Mouse (Mus musculus) embryo, embryonic 10.5 days (tissue): ENCODE measurements at regions not wholly inside any gene's neighbourhood (a gene's known extent, or its start where the extent isn't known, plus 50 kb on each side); places are given as distances from the start of the nearest gene placed in this dataset.
A peak's percentile ranks its signal among the peaks of the same experiment; 100 is the strongest.

Experiments used
- DNase-seq: peaks from one replicate; pipeline ENCODE4 v3.0.0-alpha.2; 2015; ENCODE audit warnings: low spot score

DNA sequence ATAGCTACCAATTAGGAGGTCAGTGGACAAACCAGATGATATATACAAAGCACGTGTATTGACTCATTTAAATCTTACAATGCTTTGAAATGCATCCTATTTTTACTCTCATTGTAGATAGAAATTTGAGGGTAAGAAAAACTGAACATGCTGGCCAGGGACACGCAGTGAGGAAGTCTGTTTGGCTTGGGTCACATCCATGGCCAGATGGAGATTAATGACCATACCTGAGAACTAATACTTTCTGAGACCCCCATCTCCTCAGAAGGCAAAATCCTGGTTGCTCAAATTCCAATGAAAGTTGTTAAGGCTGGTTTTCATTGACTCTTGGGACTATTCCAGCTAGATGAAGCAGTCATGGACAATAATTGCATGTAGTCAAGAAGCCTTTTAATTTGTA lies 850.3 kb downstream of the Gsdmc2 start:
- DNase-seq = no peak

DNA sequence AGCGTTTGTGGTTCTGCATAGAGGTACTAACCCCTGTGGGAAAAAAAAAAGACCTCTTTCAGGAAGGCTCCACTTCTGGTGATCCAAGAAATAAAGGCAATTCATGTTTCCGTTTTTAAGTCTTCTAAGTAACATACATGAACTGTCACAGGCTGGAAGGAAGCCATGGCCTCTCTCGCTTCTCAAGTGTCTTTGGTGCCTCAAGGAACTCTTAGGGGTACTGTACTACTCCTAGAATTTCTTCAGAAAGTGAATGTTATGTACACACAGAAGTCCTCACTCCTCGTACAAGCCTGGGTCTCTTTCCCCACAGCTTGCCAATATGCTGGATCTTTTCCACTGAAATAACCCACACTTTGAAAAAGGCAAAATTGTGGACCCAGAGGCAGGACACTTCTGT lies 858.1 kb downstream of the Gsdmc2 start:
- DNase-seq = no peak

DNA sequence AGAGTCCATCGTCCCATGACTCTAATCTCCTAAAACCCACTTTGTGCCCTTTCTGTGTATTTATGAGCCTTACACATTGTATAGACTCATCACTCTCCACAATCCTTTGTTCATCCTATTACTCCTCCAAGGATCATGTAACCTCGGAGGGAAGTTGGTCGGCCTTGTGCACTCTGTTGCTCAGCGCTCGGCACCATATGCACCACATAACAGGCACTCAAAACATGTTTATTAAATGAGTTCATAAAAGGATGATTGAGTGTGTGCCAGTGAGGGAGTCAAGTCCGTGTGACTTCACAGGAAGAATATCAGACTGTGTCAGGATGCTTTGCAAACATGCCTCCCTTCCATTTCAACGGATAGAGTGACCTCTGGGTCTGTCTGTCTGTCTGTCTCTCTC lies 858.8 kb downstream of the Gsdmc2 start:
- DNase-seq = no peak

DNA sequence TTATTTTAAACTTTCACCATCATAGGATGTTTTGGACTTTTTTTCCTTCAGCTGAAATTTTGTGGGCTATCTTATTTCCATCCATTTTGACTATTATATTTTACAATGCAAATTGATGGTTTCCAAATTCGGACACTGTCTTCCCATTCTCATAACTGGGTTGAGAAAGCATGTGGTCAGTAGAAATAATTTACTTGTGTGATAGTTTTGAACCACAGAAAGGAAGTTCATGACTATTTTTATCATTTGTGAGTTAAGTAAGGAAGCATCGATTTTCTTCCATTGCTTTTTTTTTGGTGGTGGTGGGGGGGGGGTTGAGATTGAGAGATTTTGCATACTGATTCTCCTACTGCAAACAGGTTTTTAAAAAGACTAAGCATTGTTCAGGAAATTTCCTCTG lies 874.4 kb downstream of the Gsdmc2 start:
- no peak for DNase-seq

DNA sequence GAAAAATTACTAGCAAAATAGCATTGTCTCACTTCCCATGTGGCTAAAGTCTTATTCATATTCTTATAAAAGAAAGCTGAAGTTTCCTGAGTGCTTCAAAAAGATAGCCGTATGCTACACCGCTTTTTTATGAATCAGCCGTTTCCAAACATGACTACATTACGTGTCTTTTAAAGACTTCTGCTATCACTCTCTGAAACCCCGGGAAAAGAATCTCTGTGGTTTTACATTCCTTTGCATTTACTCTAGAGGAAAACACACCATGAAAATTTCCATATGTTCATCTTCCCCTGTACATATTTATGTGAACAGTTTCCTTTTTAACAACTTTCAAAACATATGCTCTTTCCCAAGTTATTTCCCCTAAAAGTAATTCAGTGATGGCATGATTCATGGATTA lies 882.3 kb downstream of the Gsdmc2 start:
- no peak for DNase-seq

DNA sequence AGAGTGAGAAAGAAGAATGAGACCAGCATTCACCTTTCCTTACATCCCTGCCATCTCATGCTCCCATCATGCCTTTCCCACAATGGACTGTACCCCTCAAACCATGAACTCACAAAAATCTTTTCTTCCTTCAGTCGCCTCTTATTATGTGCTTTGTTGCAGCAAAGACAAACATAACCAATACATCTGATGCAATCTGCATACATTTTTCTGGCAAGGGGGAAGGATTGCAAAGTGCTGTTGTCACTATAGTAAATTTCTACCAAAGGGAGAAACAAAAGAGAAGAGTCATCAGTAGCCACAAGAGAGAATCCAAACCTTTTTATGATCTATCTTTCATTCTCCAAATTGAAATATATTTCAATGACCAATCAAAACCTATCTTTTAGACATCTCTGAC lies 884.4 kb downstream of the Gsdmc2 start:
- DNase-seq = no peak

DNA sequence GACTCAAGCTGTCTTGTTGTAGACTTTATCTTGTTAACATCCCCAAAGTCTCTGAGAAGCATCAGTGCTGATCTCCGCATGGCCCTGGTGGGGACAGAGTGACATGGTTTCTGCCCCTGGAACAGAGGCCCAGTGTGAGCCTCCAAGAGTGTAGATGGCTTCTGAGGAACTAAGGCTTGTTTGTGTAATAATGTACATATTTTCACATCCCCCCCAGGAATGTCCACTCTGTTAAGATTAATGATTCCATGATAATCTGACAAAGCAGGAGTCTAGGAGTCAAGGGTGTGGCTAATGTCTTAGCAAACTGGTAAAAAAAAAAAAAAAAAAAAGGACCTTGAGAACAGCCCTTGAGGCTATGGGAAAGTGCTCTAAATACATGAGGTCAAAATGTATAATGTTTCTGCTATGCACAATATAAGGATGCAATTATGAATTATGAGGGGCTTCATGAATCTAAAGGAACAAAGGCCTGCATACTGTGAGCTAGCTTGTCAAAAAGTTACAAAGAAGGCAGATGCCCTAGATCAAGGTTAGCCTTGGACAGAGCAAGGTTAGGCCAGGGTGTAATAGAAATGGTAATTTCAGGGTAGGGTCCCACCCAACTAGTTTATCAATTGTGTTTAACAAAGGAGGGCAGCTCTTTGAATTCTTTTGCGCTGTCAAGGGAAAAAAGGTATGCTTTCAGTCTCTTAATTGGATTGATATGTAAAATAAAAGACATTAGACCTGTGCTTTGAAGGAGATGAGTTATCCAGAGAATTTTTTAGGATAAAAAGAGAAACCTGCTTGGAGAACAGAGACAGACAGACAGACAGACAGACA lies 886.3 kb downstream of the Gsdmc2 start:
- no peak for DNase-seq

DNA sequence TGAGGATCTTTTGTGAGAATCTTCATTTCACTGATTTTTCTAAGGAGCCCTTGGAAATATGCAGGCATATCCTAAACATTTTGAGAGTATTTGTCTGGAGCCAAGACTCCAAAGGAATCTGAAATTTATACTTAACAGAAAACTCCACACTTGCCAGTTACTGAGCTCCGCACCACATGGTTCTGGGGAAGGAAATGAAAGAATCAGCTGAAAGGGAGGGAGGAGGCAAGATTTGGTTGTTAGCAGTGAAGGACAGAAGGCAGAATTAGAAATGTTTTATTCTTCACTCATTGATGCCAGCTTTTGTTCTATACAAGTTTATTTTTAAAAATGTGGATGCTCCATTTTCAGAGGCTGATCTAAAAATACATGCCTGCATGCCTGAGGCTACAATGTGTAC lies 890.1 kb downstream of the Gsdmc2 start:
- DNase-seq = no peak

DNA sequence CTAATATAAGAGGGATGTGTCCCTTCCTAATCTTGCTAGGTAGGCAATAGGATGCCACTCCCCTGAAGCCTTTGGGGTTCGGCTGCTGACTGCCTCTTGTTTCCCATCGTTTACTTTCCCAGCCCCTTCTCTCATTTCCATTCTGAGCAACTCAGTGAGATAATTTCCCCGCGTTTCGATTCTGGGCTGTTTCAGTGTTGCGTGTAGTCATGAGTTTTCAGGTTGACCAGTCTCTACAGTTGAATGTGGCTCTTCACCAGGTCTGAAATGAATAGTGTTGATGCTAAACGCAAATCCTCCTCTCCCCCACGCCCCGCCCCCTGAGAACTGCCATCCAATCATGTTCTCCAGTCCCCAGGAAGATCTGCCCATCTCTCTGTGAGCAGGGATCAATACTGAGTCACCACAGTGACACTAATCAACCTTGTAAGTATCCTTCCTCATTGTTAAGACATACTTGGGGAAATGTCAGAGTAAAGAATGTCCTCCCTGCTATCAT lies 890.6 kb downstream of the Gsdmc2 start:
- DNase-seq = no peak

DNA sequence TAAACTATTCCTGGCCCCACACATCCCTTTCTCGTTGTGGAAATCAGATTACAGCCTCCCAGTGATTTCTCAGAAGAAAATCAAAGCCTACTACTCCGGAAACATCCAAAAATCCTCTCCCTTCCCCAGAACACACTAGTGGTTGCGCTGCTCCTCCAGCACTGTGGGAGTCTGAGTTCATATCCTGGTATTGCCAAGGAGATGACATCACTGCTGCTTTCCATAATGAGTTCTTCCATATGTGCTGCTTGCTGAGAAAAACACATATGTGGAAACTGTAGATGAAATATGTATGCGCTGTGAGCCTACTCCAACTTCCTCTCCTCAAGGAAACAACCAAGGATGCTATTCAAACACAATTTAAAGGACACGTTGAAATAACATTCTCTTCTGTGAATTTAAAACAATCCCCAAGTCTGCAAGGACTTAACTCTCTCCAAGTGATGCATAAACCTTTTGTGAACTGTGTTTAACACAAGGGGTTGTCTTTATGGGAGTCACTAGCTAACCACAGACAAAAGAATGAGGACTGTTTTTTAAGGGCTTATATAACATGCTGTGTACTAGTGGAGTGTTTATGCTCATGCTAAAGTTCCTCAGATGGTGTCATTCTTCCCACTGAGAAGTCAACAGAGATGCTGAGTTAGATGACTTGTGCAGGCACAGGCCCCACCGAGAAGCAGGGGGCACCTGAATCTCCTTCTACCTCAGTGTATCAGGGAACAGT lies 891.6 kb downstream of the Gsdmc2 start:
- peak; percentile 7 for DNase-seq

DNA sequence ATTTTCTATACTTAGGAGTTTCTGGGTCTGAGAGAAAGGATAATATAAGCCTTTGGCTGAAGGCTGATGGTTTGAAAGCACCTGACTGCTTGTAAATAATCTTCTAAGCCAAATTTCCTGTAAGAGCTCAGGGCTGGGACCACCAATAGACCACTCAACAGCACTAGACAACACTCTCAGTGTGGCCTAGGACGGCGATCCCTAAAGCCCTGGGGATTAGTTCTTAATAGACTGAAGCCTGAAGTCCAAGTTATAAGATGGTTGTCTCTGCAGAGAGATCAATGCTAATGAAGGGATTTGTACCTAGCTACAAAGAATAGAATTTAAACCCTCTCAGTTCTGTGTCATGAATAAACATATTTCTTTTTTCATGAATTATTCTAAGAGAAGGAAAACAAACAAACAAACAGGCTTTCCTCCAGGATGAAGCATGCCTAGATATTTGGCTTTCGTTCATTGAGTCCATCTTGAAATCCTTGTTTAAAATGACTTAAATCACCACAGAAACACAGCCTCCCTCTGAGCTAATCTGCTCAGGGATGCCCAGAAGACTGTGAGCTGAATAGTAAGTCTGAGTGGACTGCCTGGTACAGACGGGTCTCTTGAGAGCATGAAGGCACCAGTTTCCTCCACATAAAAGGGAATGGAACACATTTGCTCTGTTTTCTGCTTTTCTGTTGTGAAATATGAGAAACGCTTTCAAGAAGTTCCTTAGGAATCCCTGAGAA lies 892.3 kb downstream of the Gsdmc2 start:
- no peak for DNase-seq

DNA sequence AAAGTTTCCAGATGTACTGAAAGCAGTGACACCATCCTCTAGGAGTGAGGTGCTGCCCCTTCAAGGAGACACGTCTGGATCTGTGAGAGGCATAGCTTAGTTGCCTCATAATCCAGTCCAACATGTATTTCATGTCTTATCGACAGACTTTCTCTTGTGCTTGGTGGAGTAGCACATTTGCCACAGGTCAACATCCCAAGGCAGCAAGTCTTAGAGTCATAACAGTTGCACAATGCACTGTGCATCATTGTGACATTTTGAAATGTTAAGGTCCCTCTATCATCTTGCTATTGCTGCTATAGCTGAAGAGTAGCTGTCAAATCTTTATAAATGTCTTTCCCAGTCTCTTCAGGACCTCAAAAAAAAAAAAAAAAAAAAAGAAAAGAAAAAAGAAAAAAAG lies 905.6 kb downstream of the Gsdmc2 start:
- DNase-seq = no peak

DNA sequence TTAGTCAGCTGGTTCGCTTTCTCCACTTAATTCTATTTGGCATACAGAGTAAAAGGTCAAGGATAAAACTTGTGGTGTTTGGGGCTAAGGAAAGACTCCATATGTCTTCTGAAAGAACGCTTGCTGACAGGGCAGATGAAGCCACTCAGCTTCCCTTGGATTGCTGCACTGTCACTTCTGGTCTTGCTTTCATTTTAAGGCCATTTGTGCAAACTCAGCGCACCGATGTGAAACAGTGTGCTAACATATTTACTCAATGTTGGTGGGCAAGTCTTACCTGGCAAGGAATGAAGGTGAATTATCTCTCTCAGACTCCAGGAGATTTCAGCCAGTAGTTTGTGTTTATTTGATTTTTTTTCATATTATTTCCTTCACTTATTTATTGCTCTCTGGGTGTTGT lies 907.2 kb downstream of the Gsdmc2 start:
- DNase-seq = no peak

DNA sequence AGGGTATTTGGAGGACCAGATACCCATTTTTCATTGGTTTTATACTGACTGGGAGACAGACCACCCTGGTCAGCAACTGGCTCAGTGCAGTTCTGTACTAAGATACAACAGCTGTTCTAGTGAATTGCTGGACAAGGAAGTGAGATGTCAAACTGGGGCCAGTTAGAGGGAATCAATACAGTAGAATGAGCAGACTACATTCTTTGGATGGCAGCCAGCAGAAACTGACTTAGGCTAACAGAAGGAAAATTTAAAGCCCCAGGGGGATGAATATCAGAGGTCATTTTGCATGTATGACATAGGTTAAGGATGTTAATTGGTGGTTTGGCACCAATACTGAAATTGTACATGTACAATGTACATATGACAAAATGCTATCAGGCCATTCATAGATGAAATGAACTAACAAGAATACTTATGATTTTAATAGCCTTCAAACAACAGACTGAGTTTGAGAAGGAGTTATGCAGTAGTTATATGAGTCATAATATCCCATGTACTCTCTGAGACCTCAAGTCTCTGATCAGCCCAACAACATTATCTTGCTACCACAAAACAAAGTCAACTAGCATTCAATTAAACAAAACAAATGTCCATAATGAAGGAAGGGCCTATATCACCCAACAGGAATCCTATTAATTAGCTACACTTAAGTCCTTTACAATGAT lies 910.3 kb downstream of the Gsdmc2 start:
- DNase-seq = peak; percentile 31

DNA sequence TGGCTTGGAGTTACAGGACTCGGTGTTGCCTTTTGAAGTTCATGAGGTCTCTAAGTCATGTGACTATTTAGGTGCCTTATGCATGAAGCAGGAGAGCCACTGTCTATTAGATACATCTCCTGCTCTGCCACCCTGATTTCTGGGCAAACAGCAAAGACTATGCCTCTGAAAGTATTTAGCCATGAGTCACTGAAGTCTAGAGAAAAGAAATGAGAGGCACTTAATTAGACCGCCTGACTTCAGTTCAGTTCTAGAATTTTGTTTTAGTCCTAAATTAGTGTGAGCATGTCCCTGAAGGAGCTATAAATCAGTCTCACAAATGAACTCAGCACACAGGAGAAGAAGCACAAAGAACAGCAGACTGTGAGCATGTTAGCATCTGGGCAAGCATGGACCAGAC lies 924.5 kb downstream of the Gsdmc2 start:
- no peak for DNase-seq

DNA sequence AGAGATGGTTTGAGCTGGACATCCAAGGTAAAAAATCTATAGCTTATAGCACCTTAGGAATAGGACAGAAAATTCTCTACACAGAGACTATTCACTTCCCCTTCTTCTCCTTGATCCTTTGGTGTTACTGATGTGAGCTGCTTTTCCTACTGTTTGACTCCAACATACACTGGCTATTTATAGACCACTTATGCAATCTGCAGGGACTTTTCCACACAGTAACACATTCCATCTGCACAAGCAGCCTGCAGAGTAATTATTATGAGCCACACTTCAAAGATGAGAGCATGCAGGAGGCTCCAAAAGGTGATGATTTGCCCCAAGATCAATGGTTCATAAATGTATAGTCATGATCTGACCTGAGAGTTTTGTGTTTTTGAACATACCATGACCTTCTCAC lies 925.7 kb downstream of the Gsdmc2 start:
- DNase-seq = no peak

DNA sequence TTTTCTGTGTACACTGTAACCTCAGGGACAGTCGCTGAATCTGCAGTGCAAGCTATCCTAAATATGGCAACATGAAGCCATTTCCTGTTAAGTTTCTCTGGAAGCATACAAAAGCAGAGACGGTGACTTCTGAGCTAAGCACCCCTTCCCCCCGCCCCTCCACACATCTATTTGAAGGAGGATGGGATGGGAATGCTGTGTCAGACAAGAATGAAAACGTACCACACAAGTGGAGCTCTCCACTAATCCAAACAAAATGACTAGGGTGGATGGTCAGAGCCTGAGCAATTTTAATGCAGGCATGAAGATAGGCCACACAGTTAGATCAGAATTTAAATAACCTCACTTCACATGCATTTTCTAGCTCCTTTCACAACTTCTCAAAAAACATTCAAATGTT lies 936.6 kb downstream of the Gsdmc2 start:
- no peak for DNase-seq

DNA sequence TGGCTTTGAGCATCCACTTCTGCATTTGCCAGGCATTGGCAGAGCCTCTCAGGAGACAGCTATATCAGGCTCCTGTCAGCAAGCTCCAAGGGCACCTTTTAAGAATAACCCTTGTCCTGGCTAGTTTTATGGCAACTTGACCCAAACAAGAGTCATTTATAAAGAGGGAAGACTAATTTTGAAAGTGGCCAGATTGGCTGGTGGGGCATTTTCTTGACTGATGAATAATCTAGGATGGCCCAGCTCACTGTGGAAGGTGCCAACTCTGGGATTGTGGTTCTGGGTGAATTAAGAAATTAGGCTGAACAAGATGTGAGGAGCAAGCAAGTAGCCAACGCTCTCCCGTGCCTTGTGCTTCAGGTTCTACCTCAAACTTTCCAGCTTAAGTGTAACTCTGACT lies 937.8 kb downstream of the Gsdmc2 start:
- no peak for DNase-seq

DNA sequence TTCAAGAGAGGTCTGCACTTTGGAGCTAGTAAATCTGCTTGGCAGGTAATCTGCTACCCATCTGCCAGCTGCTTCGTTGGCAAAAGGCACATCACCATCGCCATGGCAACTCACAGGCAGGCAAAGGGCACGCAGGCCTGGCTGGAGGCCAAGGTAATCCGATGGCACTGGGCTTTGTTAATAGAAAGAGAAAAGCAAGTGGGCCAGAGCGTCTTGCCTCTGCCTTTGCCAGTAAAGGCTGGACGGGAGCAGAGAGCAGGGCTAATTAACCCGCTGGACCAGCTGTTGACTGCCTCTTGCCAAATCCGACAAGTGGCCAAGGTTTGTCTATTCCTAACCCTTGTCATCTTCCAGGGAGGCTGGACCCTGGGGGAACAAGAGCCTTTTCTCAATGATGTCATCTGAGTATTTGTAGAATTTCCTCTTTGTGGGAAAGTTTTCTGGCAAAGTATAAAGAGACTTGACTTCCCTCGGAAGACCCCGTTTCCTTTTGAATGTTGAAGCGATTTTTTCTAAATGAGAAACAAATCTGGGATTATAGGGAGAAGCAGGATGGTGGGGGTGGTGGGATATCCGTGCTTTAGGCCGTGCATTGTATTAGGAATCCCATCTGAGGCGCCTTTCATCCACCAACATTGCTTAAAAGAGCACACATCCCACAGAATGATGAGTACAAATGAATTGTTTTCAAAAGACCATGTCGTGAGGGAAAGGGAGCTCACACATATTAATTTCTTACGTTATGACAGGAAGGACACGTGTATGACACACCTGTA lies 941.7 kb downstream of the Gsdmc2 start:
- DNase-seq = peak; percentile 78

DNA sequence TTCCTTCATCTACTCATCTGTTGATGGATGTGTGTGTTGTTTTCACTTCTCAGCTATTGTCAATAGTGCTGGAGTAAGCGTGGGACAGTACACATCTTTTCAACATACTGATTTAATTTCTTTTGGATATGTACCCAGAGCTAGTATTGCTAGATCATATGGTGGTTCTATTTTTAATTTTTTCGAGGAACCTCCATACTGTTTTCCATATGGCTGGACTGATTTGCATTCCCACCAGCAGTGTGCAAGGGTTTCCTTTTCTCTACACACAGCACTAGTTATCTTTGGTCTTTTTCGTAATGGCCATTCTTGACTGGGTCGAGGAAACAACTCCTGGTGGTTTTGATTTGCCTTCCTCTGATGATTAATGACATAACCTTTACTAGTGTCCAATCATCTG lies 943.0 kb downstream of the Gsdmc2 start:
- DNase-seq = no peak

DNA sequence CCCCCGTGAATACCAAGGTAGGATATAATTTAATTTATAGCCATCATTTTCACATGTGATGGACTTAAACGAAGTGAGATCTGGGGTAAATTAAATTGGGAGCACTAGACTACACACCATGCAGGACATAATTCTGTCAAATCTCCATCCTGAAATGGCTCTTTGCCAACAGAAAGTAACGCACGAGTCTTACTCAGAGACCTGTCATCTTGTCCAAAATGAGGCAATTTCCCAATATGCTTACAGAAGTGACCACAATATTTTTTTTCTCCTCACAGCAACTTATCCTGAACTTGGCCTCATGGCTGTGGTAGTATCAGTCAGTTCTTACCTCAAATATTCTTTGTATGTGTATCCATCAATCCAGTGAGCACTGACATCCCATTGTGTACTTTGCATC lies 955.2 kb downstream of the Gsdmc2 start:
- no peak for DNase-seq

DNA sequence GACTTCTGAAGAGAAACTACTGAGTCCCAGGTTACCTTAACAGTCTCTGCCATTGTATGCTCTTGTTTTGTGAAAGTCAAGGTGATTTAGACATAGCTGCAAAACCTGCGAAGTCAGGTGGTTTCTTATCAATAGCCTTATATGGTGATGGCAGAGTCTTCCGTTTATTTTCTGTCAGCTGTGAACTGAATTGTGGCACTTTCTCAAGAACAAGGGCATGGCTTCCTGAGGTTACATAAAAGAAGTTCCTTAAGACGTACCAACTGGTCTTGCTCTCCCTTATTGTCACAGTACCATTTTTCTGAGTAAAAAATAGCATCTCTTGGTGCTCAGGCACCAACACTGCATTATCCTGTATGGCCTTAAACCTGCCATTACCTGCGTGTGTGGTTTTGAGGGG lies 959.6 kb downstream of the Gsdmc2 start:
- DNase-seq = no peak
